Mouse (Mus musculus): ENCODE measurements around the gene Ank3.

The Ank3 gene

DNA sequence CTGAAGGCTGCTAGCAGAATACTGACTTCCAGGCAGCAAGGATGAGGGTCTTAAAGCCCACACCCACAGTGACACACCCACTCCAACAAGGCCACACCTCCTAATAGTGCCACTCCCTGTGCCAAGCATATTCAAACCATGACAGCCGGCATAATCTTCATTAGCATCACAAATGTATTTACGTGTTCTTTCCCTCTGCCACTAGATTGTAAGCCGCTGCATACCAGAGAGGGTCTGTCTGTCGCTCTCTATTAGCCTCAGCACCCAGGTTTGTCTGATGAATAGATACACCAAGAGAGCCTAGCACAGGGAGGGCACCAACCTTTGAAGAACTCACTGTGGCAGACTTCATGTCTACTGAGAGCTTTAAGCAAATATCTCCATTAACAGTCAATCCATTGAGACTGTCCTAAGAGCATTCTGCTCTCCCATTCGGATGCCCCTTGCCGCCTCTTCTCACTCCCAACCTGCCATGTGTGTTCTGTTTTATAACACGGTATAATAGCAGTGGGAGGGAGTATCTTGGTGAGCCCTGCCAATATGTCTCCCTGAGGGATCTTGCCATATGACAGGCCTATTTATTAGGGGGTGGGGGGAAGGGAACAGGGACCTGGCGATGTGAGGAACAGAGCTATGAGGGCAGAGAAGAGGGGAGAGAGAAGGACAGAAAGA, 668.1 kb downstream of the Ank3 start:
- no peak for DNase-seq (ENCODE audit: low spot score)

DNA sequence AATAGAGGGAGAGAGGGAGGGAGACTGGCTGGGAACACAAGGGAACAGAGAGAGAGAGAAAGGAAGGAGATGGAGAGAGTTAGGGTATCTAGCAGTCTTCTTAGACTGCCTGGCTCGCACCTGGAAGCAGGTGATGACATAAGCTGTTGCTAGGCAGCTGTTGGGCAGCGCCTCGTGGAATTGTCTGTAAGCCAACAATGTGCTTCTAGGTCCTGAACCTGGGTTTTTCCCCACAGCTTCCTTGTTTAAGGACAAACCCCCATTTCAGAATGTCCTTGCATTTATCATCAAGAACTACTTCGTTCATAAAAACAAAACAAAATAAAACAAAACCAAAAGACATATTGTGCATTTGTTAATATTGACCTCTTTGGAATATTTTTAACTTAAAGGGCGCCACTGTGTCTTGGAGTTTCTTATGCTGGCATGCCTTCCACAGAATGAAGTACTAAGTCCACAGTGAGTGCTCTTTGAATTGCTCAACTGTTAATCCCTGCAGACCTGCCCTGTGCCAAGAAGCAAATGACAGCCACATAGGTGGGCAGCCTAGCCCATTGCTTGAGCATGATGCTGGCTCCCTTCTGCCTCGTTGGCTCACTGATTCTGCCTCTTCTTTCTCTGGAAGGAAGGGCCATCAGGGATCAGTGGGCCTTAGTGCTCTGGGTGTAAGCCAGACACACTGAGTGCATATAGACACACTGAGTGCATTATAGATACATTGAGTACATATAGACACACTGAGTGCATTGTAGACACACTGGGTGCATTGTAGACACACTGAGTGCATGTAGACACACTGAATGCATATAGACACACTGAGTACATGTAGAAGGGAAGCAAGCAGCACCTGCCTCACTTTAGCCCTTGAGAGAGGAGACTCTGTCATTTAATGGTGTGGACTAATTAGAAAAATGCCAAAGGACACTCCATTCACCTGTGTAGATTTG, 668.9 kb downstream of the Ank3 start:
- no peak for DNase-seq (ENCODE audit: low spot score)

DNA sequence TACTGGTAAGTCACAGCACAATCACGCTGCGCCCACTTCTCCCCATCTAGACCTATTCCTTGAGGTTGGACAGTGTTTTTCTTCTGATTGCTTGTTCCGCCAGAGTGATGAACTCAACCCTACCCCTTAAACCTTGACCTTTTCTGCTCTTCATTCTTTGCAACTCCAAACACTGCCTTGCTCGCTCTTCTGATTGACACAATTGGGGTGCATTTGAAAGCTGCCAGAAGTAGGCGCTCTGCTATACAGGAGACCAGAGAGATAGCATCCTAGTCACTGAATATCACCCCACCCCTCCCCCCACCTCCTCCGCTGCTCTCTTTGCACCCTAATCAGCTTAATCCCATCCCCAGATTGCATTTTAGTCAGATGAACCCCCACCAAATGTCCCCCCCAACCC, 670.7 kb downstream of the Ank3 start:
- no peak for DNase-seq (ENCODE audit: low spot score)

DNA sequence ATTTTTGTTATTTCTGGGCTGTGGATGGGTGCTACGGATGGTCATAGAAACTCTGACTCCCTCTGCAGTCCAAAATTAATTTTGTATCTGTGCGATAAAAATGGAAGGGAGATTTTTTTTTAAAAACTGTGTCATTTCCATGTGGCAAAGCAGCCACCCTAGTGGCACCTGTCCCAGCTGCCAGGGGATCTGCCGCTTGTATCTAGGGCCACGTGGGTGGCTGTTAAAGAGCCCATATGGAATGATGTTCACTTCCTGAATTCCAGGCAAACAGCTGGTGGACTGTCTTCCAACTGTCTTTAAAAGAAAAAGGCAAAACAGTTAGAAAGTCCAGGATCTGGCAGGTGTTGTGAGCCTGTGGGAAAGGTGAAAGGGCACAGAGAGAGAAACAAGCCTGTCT, 672.8 kb downstream of the Ank3 start:
- DNase-seq (ENCODE audit: low spot score), result no peak

Data from spleen, adult 12 weeks (tissue).